Mouse (Mus musculus): ENCODE results near the gene Mlkl.

GRCm38 (mm10) chr8:111369711-111370110, 31.7 kb upstream of the Mlkl start:
- TF ChIP-seq CTCF (IDR thresholded peaks at IDR 0.05; ENCODE audit: borderline replicate concordance, insufficient read depth, low read depth, low read length) (no peak), POLR2A (IDR thresholded peaks at IDR 0.05; ENCODE audit: borderline replicate concordance, insufficient read depth, low read length) (no peak)

Measured in cerebellum, adult 2 months (tissue).